In genomic region chr17:87134631-87135030, GRCm38 (mm10) we compare ENCODE assay signal across 19 mouse cellular contexts. TPM values are rescaled to one million over a fixed set of nuclear protein-coding genes. Genes with fewer than 3 reads are reported as not detected.
DNase-seq lines count a peak whose midpoint lies in the region; ATAC-seq and TF ChIP-seq lines count a peak whose summit lies in the region.
"Had no signal": no experiment of that assay in that cellular context is flagged by ENCODE, and none has a peak within 500 bp of the region (broad histone marks: within the 10 kb centered on the region; RNA-seq: fewer than 3 reads in every experiment).

No protein-coding gene starts in this region.

- no peak for TF ChIP-seq CTCF in E14TG2a.4 (conservative IDR thresholded peaks at IDR 0.05; ENCODE audit: low read length)

- H3K27me3 ChIP-seq in E14TG2a.4 (ENCODE audit: insufficient read depth, low read length), result peaks cover 32% of the 10 kb centered on the region
- H3K27me3 ChIP-seq: embryonic facial prominence, embryonic 12.5 days; forebrain, embryonic 13.5 days; forebrain, embryonic 15.5 days; Patski had no signal

- peak; percentile 90 for DNase-seq in heart, adult 11 months
- no peak for DNase-seq in heart, adult 8-10 months (ENCODE audit: low spot score)
- DNase-seq in ZHBTc4 (ENCODE audit: low read depth, low spot score), result peak; percentile 27
- no peak for DNase-seq in left cerebral cortex, adult 9 months (ENCODE audit: low spot score in 2 of 2)
- DNase-seq: adrenal gland, adult 8-10 months; B cell, adult 2 months; cerebellum, adult 11-12 months; cerebellum, adult 2 months; cerebellum, adult 9-10 months; forebrain, postnatal 0 days had no signal

- no peak for ATAC-seq in CD4-positive, CD25-positive, alpha-beta regulatory T cell, adult 4 months
- ATAC-seq: activated CD4-positive, CD25-positive, alpha-beta regulatory T cell, adult 4 months; forebrain, embryonic 13.5 days; forebrain, embryonic 15.5 days; forebrain, postnatal 0 days; Patski had no signal

- H3K9me3 ChIP-seq in E14TG2a.4 (ENCODE audit: low read length), result no peaks in the 10 kb centered on the region
- H3K9me3 ChIP-seq: embryonic facial prominence, embryonic 10.5 days; embryonic facial prominence, embryonic 12.5 days; forebrain, embryonic 13.5 days; forebrain, embryonic 15.5 days; G1E had no signal

- peak overlapping the region; percentile 39 for H3K4me3 ChIP-seq in E14TG2a.4 (replicated peaks; ENCODE audit: low read length)
- H3K4me3 ChIP-seq: embryonic facial prominence, embryonic 10.5 days; embryonic facial prominence, embryonic 12.5 days; forebrain, embryonic 13.5 days; forebrain, embryonic 15.5 days had no signal

- no peaks in the 10 kb centered on the region for H3K36me3 ChIP-seq in E14TG2a.4 (ENCODE audit: insufficient read depth, low read length)

- peaks cover 22% of the 10 kb centered on the region for H3K4me1 ChIP-seq in E14TG2a.4 (replicated peaks; ENCODE audit: low read depth, low read length)
- H3K4me1 ChIP-seq: embryonic facial prominence, embryonic 10.5 days; forebrain, embryonic 15.5 days had no signal

RNA-seq across cellular contexts. Expression of gene Socs5, which starts 27.2 kb away (rescaled TPM):
- 10 to 100 TPM; 31.0 to 35.6 (median 32.5) TPM for total RNA-seq in heart, adult 8-10 months (2022)
- polyA plus RNA-seq in CD4-positive, CD25-positive, alpha-beta regulatory T cell, adult 4 months (2017; shearing (Covaris generic)), result 1 to 10 TPM; 8.7 to 9.3 TPM

Comparison
In these comparisons a context has a peak if more than half of its experiments do, and no peak if none do; other contexts are left out.
1. DNase-seq: peak in heart, adult 11 months (single experiment) and ZHBTc4 (single experiment); none in heart, adult 8-10 months (single experiment) and left cerebral cortex, adult 9 months (0 of 2).